Mouse (Mus musculus): Measurements from ENCODE around the gene Spty2d1. TPM values are rescaled to one million over a fixed set of nuclear protein-coding genes. Genes with fewer than 3 reads are reported as not detected.

Spty2d1 gene
- polyA plus RNA-seq (2015; fragmentation: Nextera tagmentation; extraction: Ambion mirVana): 13.6 and 15.3 TPM in 2 replicates

- peak within 1 kb of the TSS; percentile 74 for H3K9ac ChIP-seq
- H3K36me3 ChIP-seq: no peaks in the 10 kb centered on the region
- peak within 1 kb of the TSS; percentile 85 for H3K4me3 ChIP-seq
- H3K27me3 ChIP-seq: no peaks in the 10 kb centered on the region
- under 1% methylated on average over 57 of the region's 57 CpGs for WGBS
- no peaks in the 10 kb centered on the region for H3K9me3 ChIP-seq (replicated peaks)
- ATAC-seq (replicated peaks; ENCODE audit: insufficient number of reproducible peaks, insufficient read depth, low FRiP score, low read depth): peak; percentile 92
- H3K4me1 ChIP-seq (replicated peaks): peaks cover 31% of the 10 kb centered on the region
- peak within 1 kb of the TSS; percentile 97 for H3K27ac ChIP-seq
- peak within 1 kb of the TSS; percentile 82 for H3K4me2 ChIP-seq
Measured at GRCm38 (mm10) chr7:47008168-47008993, at the start of gene Spty2d1. TSS of gene Spty2d1 (minus strand) at chr7:47008411.

GRCm38 (mm10) chr7:47056273-47056672, 48.1 kb upstream of the Spty2d1 start:
- ATAC-seq (replicated peaks; ENCODE audit: insufficient number of reproducible peaks, insufficient read depth, low FRiP score, low read depth): no peak
- Histone ChIP-seq H3K4me2 (no peak overlapping the region), H3K36me3 (0 out of 2 replicates have a peak, but pooled peaks cover 3% of the 10 kb centered on the region), H3K27me3 (no peaks in the 10 kb centered on the region), H3K4me1 (replicated peaks) (peaks cover 29% of the 10 kb centered on the region), H3K27ac (no peak overlapping the region), H3K9ac (no peak overlapping the region), H3K9me3 (replicated peaks) (no peaks in the 10 kb centered on the region), H3K4me3 (no peak overlapping the region)
- WGBS: 78% methylated on average over 4 of the region's 4 CpGs

- H3K9me3 ChIP-seq (replicated peaks): no peaks in the 10 kb centered on the region
- no peak overlapping the region for H3K27ac ChIP-seq
- no peak overlapping the region for H3K4me2 ChIP-seq
- peaks cover 33% of the 10 kb centered on the region for H3K4me1 ChIP-seq (replicated peaks)
- ATAC-seq (replicated peaks; ENCODE audit: insufficient number of reproducible peaks, insufficient read depth, low FRiP score, low read depth): no peak
- 0 out of 2 replicates have a peak, but pooled peaks cover 3% of the 10 kb centered on the region for H3K36me3 ChIP-seq
- 73% methylated on average over 9 of the region's 9 CpGs for WGBS
- H3K4me3 ChIP-seq: no peak overlapping the region
- H3K27me3 ChIP-seq: no peaks in the 10 kb centered on the region
- no peak overlapping the region for H3K9ac ChIP-seq
Measured at GRCm38 (mm10) chr7:47055744-47056143, 47.5 kb upstream of the Spty2d1 start.

GRCm38 (mm10) chr7:47054666-47055065, 46.5 kb upstream of the Spty2d1 start:
- H3K27ac ChIP-seq: no peak overlapping the region
- H3K36me3 ChIP-seq: 0 out of 2 replicates have a peak, but pooled peaks cover 3% of the 10 kb centered on the region
- H3K4me3 ChIP-seq: no peak overlapping the region
- no peaks in the 10 kb centered on the region for H3K27me3 ChIP-seq
- no peak overlapping the region for H3K4me2 ChIP-seq
- no peak for ATAC-seq (replicated peaks; ENCODE audit: insufficient number of reproducible peaks, insufficient read depth, low FRiP score, low read depth)
- no peak overlapping the region for H3K9ac ChIP-seq
- peaks cover 33% of the 10 kb centered on the region for H3K4me1 ChIP-seq (replicated peaks)
- 61% methylated on average over 2 of the region's 2 CpGs for WGBS
- H3K9me3 ChIP-seq (replicated peaks): no peaks in the 10 kb centered on the region

- H3K4me3 ChIP-seq: no peak overlapping the region
- H3K4me1 ChIP-seq (replicated peaks): peaks cover 27% of the 10 kb centered on the region
- 89% methylated on average over 15 of the region's 15 CpGs for whole genome bisulfite sequencing
- H3K4me2 ChIP-seq: no peak overlapping the region
- H3K9ac ChIP-seq: no peak overlapping the region
- 0 out of 2 replicates have a peak, but pooled peaks cover 3% of the 10 kb centered on the region for H3K36me3 ChIP-seq
- no peak for ATAC-seq (replicated peaks; ENCODE audit: insufficient number of reproducible peaks, insufficient read depth, low FRiP score, low read depth)
- H3K9me3 ChIP-seq (replicated peaks): no peaks in the 10 kb centered on the region
- no peaks in the 10 kb centered on the region for H3K27me3 ChIP-seq
- H3K27ac ChIP-seq: no peak overlapping the region; the same call in 1 of the 2 replicates
Measured at GRCm38 (mm10) chr7:47053287-47053686, 45.1 kb upstream of the Spty2d1 start.

GRCm38 (mm10) chr7:47052276-47052675, 44.1 kb upstream of the Spty2d1 start:
- WGBS: 10% methylated on average over 3 of the region's 3 CpGs
- ATAC-seq (replicated peaks; ENCODE audit: insufficient number of reproducible peaks, insufficient read depth, low FRiP score, low read depth): peak; percentile 32
- Histone ChIP-seq H3K27ac (peak overlapping the region; percentile 94), H3K9ac (0 out of 2 replicates have a peak overlapping the region, but pooled peaks have one; percentile 24), H3K4me2 (peak overlapping the region; percentile 93), H3K9me3 (replicated peaks) (no peaks in the 10 kb centered on the region), H3K4me3 (peak overlapping the region; percentile 83), H3K4me1 (replicated peaks) (peaks cover 27% of the 10 kb centered on the region), H3K27me3 (no peaks in the 10 kb centered on the region), H3K36me3 (0 out of 2 replicates have a peak, but pooled peaks cover 3% of the 10 kb centered on the region)

GRCm38 (mm10) chr7:47051404-47052151, 43.4 kb upstream of the Spty2d1 start:
- Histone ChIP-seq H3K36me3 (0 out of 2 replicates have a peak, but pooled peaks cover 3% of the 10 kb centered on the region), H3K27ac (peak overlapping the region; percentile 94), H3K9ac (peak overlapping the region; percentile 85; the same call in 1 of the 2 replicates), H3K4me3 (peak overlapping the region; percentile 83), H3K9me3 (replicated peaks) (no peaks in the 10 kb centered on the region), H3K4me1 (replicated peaks) (peaks cover 27% of the 10 kb centered on the region), H3K27me3 (no peaks in the 10 kb centered on the region), H3K4me2 (peak overlapping the region; percentile 93)
- ATAC-seq (replicated peaks; ENCODE audit: insufficient number of reproducible peaks, insufficient read depth, low FRiP score, low read depth): peak; percentile 18; the same call in 1 of the 2 replicates
- 12% methylated on average over 2 of the region's 2 CpGs for WGBS

GRCm38 (mm10) chr7:47050766-47051165, 42.6 kb upstream of the Spty2d1 start:
- H3K4me2 ChIP-seq: peak overlapping the region; percentile 93
- H3K4me3 ChIP-seq: peak overlapping the region; percentile 83
- peak overlapping the region; percentile 85 for H3K9ac ChIP-seq
- 0 out of 2 replicates have a peak, but pooled peaks cover 3% of the 10 kb centered on the region for H3K36me3 ChIP-seq
- H3K27me3 ChIP-seq: no peaks in the 10 kb centered on the region
- H3K27ac ChIP-seq: peak overlapping the region; percentile 94
- H3K9me3 ChIP-seq (replicated peaks): no peaks in the 10 kb centered on the region
- peak; percentile 44 for ATAC-seq (replicated peaks; ENCODE audit: insufficient number of reproducible peaks, insufficient read depth, low FRiP score, low read depth)
- H3K4me1 ChIP-seq (replicated peaks): peaks cover 27% of the 10 kb centered on the region
- under 1% methylated on average over 34 of the region's 34 CpGs for WGBS

GRCm38 (mm10) chr7:47050366-47050765, 42.2 kb upstream of the Spty2d1 start, which contains the start of gene Tmem86a:
TSS of gene Tmem86a (plus strand) at chr7:47050601.
- Histone ChIP-seq H3K4me2 (peak within 1 kb of the TSS; percentile 93), H3K27ac (peak within 1 kb of the TSS; percentile 94), H3K9ac (peak within 1 kb of the TSS; percentile 85), H3K4me3 (peak within 1 kb of the TSS; percentile 83), H3K36me3 (0 out of 2 replicates have a peak, but pooled peaks cover 3% of the 10 kb centered on the region), H3K27me3 (no peaks in the 10 kb centered on the region), H3K9me3 (replicated peaks) (no peaks in the 10 kb centered on the region), H3K4me1 (replicated peaks) (peaks cover 27% of the 10 kb centered on the region)
- WGBS: under 1% methylated on average over 33 of the region's 33 CpGs
- ATAC-seq (replicated peaks; ENCODE audit: insufficient number of reproducible peaks, insufficient read depth, low FRiP score, low read depth): peak; percentile 95

GRCm38 (mm10) chr7:47042823-47043490, 34.7 kb upstream of the Spty2d1 start:
- no peak overlapping the region for H3K9ac ChIP-seq
- peaks cover 9% of the 10 kb centered on the region; the same call in 1 of the 2 replicates for H3K4me1 ChIP-seq (replicated peaks)
- peak; percentile 64 for ATAC-seq (replicated peaks; ENCODE audit: insufficient number of reproducible peaks, insufficient read depth, low FRiP score, low read depth)
- H3K27ac ChIP-seq: peak overlapping the region; percentile 74
- no peaks in the 10 kb centered on the region for H3K27me3 ChIP-seq
- H3K9me3 ChIP-seq (replicated peaks): no peaks in the 10 kb centered on the region
- WGBS: 31% methylated on average over 6 of the region's 6 CpGs
- H3K36me3 ChIP-seq: no peaks in the 10 kb centered on the region
- no peak overlapping the region for H3K4me3 ChIP-seq
- no peak overlapping the region for H3K4me2 ChIP-seq
